Mouse (Mus musculus) adrenal gland, postnatal 14 days (tissue): ENCODE results near the gene Sf3b1. TPM values are rescaled to one million over a fixed set of nuclear protein-coding genes. Genes with fewer than 3 reads are reported as not detected.
"Not testable (repeated sequence)": the region's sequence is repeated elsewhere in the genome, so short reads cannot be mapped to it uniquely, and the experiment has no call there.

ENCODE experiments used
- DNase-seq: peaks from one replicate; pipeline ENCODE4 v3.0.0; 2021; ENCODE audit warnings: mixed read lengths
- long read RNA-seq, 2 experiments: library from polyadenylated mRNA; stranded (forward); transcript quantifications; one replicate each; pipeline ENCODE4 v2.0.0; 2021
- total RNA-seq: library from RNA; stranded (reverse); gene quantifications from 2 replicates; pipeline ENCODE4 v1.2.3, GENCODE M21; 2021

The Sf3b1 gene
- 124 and 145 TPM in 2 replicates for total RNA-seq
- long read RNA-seq, experiment 1, full-length matches to known transcripts, result 67 of 102 reads
- long read RNA-seq, experiment 1, partial matches to known transcripts, result 17 of 102 reads
- long read RNA-seq, experiment 1, other reads (novel, unspliced or antisense), result 18 of 102 reads
- long read RNA-seq, experiment 2, full-length matches to known transcripts, result 48 of 79 reads
- long read RNA-seq, experiment 2, partial matches to known transcripts, result 14 of 79 reads
- long read RNA-seq, experiment 2, other reads (novel, unspliced or antisense), result 17 of 79 reads

DNA sequence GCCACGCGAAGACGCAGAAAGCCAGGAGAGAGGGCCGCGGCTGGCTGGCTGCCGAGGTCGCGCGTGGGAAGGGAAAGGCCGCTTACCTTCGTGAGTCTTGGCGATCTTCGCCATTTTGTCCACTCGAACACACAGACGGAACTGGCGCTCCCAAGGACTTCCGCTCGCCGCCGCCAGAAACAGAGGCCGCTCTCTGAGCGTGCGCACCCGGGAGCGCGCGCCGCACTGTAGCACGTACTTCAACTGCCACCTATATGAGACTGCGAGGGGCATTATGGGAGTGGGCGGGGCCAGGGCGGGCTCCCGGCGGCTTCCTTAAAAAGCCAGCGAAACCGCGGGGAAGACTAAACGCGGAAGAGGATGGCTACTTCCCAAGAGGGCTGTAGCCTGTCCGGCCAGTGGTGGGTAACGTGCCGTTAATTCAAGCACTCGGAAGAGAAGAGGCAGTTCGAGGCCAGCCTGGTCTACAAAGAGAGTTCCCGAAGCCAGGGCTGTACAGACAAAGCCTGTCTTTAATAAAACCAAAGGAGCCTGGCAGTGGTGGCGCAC lies at the start of gene Sf3b1:
Gene Sf3b1 (minus strand): TSS at position 229 of the 549 bp plus-strand sequence.
- DNase-seq, result peak; percentile 97

DNA sequence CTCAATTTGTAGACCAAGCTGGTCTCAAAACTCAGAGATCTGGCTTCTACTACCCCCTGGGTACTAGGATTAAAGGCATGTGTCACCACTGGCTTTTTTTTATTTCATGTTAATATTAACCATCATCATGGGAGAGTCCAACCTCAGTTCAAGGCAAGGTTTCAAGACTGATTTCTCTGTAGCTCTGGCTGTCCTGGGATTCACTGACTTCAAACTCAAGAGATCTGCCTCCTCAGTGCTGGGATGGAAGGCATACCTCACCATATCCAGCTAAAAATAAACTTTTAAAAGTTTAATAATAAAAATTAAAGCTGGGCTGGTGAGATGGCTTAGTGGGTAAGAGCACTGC lies 49.1 kb upstream of the Sf3b1 start:
- no peak for DNase-seq

DNA sequence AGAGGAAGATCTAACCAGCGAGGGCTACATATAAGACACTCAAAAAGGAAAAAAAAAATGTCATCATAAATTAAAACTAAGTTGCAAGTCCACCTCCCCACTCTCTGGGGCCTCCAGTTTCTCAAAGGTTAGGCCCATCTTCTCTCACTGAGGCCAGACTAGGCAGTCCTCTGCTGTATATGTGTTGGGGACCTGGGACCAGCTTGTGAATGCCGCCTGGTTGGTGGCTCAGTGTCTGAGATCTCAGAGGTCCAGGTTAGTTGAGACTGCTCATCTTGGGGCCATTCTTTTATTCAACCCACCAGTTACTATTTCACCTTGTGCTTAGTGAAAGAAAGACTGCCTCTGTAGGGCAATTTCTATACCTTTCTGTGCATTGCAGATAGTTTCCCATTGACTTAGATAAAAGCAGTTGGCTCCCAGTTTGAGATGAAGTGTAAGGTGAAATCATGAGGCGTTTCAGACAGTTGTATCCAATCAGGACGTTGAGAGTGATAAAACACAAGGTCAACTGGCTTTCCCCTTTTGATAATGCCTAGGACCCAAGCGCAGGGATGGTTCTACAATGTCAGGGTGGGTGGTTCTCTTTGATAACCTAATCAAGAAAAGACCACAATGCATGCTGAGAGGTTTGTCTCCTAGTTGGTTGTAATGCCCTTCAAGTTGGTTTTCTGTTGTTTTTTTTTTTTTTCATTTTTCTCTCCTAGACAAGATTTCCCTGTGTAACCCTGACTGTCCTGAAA lies 48.5 kb upstream of the Sf3b1 start:
- no peak for DNase-seq

DNA sequence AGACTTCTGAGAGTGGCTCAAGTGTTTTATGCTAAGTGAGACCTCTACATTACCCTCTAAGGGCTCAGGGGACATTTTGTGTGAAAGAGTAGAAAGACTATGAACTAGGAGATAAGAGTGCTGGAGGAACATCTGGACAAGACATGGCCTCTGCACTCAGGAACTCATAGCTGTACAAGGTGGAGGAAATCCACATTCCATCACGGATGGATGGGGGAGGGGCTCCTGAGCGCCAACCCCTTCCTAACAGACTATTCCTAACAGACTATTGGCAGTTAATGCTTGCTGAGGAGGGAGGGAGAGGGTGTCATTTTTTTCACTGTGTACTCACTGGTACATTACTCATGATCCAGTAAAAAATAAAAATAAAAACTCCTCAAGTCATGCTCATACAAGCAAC lies 47.5 kb upstream of the Sf3b1 start:
- no peak for DNase-seq

DNA sequence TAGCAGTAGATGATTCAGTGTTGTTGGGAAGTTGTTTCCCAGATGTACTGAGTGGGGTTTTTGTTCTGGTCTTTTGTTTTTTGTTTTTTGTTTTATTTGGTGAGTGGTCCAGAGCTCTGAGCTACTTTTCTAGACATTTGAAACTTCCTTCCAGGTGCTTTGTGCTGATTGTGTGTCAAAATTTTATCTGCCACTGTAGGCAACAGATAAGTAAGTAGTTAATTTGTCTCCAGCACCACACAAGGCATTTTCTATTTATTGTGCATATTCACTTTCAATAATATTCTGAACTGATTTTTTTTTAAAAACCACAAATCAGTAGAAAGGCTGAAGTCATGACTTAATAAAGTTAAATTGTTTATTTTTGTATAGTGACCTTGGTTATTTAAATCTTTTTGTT lies 45.0 kb upstream of the Sf3b1 start:
- not testable (repeated sequence) for DNase-seq

DNA sequence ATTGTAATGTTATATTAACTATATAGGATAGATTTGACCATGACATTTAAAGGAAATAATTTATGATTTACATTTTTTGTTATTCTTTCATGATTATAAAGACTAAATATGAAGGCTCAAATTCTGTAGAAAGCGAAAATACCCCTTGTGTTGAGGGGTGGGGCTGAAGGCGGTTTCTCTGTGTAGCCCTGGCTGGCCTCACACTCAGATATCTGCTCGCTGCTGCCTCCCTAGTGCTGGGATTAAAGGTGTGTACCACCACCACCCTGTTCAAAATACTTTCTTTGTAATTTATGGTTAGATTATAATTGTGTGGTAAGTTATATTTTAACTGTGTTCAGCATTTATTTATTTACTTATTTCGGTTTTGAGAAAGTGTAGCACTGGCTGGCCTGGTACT lies 34.5 kb upstream of the Sf3b1 start:
- DNase-seq, result no peak

DNA sequence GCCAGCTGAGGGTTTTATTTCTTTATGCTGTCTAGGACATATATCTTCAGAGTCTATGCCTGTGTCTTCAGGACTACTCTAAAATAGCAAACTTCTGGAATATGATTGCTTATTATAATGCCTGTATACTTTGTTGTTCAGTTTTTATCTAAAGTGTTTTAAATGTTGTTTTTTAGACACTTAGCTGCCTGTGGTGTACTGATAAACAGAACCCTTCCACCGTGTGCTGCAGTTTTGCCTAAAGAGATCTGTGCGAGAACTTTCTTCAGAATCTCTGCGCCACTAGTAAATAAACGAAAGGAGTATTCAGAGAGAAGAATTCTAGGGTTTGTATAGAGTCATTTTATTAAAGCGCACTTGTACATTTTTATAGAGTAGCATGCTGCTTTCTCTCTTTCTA lies 33.8 kb upstream of the Sf3b1 start:
- no peak for DNase-seq

DNA sequence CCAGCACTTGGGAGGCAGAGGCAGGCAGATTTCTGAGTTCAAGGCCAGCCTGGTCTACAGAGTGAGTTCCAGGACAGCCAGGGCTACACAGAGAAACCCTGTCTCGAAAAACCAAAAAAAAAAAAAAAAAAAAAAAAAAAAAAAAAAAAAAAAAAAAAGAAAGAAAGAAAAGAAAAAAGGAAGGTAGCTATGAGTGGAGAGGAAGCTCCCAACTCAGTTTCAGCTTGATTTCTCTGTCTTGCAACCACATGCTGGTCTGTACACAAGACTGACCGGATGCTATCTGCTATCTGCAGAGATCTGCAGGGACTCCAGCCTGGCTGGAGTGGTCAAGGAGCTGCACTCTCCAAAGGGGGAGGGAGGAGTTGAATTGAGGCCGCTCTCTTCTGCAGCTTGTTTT lies 31.1 kb upstream of the Sf3b1 start:
- DNase-seq, result not testable (repeated sequence)

DNA sequence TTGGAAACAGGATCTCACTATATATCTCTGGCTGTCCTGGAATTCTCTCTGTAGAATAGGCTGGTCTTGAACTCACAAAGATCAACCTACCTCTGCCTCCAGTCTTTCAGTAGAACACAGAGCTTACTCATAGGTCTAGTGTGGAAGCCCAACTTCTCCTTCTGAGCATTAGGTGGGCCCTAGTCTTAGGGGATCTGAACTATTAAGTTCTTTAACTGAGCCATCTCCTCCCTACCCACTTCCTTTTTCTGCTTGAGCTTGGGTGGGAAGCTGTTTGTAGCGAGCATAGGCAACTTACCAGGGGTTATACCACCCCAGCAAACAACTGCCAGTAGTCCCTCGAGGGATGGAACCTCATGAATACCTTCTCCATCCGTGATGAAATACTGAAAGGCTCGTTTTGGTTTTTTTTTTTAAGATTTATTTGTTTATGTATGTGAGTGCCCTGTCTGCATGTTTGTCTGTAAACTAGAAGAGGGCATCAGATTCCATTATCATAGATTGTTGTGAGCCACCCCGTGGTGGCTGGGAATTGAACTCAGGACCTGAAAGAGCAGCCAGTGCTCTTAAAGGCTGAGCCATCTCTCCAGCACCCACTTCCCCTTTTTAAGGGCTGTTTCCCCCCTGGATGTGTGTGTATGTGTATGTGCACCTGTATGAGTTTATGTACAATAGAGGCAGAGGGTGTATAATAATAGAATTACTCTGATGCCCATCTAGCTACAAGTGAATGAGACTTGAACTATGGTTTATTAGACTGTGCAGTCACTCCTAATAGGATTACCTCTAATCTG lies 28.2 kb upstream of the Sf3b1 start:
- no peak for DNase-seq

DNA sequence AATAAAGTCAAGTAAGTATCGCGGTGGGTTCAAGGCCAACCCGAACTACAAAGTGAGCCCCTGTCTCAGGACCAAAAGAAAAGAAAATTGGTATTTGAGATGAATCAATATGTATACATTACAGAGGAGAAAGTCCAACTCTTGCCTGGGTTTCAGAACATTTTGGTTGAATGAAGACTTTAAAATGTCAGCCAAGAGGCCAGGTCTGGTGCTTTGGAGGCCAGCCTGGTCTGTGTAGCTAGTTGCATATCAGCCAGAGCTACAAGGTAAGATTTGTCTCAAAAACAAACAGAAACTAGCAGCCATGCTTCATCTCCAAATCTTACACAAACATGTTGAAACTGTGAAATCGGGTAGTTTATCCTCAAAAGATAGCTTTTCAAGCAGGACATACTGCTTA lies 26.3 kb upstream of the Sf3b1 start:
- no peak for DNase-seq

GRCm38 (mm10) chr1:55053005-55053404 lies 25.7 kb upstream of the Sf3b1 start:
- DNase-seq, result peak; percentile 90

DNA sequence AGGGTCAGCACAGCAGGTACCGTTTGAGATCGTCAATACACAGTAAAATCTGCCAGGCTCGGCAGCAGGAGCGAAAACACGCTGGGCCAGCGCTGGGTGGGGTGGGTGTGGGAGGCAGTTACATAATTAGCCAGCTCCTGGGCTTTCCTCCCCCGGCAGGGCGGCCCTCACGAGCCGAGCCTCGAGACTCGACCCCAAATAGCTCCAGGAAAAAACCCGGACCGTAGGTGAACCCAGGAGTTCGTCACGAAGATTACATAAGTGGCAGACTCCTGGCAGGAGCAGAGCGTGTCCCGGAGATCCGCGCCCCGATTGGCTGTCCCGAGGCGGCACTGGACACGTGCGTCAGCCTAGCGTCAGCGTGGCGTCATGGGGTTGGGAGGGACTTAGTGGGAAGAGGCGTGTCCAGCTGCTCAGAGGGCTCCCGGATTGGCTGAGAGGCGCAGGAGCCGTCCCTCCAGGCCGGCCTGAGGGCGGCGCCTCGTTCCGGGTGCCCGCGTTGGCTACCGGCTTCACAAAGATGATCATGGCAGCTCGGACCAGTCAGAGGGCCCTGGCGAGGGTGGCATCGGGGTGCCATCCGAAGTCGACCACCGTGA lies 25.2 kb upstream of the Sf3b1 start, which contains the start of gene Coq10b:
Gene Coq10b (plus strand): TSS at position 416 of the 599 bp plus-strand sequence.
- peak; percentile 100 for DNase-seq

DNA sequence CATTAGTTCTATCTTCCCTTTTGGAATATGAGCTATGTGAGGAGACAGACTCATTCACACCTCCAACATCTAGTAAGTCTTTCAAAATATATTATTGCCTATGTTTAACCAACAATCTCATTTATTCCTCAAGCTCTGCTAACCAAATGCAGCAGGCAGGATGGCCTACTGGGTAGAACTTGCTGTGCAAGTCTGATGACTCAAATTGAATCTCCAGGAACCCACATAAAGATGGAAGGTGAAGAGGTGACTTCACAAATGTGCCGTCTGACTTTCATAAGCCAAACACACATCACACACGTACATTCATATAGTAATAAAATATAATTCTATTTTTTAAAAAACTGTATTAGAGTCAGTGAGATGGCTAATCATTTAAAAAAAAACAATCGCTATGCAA lies 24.4 kb upstream of the Sf3b1 start:
- DNase-seq, result no peak

DNA sequence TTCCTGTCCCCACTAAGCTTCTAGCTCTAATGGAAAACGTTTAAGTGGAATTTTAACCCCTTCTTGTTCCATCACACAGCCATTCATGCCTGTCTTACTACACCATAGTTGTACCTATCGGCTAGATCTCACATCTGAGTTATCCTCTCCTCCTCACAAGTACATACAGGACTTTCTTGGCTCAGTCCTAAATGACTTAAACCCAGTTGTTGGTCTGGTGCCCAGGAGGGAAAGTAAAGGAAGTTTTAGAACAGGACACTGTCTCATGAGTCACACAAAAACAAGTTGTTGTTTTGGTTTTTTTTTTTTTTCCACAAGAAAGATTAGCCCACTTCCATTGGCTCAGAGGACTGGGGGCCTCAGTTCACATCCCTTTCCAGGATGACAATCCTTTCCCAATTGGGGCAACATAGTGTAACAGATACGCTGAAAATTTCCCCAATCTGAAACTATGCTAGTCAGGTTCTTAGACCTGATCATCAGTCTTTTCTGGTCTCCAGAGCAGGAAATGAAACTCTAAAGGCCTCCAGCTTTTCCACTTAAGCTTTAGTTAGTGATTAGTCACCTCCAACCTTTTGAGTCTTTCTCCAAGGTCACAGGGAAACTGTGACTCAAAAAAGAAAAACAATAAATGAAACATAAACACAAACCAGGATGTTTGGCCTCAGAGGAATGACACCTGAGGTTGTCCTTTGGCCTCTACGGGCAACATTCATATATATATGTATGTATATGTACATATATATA lies 21.7 kb upstream of the Sf3b1 start:
- DNase-seq, result no peak

DNA sequence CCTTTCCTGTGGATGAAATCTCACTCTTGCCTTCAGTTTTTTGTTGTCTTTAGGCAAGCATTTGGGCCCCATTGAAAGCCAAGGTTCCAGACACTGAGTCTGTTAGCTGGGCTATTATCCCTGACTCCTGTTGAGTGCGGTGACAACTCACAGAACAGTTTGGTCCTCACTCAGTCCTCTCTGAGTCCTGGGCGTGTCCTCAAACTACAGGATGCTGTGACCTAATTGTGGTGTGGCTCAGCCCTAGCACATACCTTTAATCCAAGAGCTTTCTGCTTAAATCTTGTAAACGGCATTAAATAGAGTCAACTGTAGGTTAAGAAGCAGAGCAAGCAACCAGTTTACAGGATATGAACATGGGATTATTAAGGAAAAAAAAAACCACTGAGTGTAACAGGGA lies 15.9 kb upstream of the Sf3b1 start:
- no peak for DNase-seq

DNA sequence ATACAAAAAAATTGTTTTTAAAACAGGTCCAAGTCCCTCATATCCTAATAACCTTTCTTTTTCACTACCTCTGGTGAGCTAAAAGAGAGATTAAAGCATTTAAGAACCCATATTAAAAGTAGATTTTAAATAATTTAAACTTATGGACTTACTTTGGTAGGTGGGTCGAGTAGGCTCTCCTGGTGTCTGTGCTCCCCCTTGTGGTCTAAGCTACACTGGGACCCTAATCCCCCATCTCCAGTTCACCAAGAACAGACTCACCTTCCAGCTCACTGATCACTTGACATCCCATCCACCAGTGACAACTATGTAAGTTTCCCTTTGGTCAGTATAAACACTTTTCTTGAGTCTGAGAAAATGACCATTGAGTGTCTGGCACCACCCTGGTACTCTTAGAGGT lies 15.0 kb upstream of the Sf3b1 start:
- DNase-seq, result no peak

DNA sequence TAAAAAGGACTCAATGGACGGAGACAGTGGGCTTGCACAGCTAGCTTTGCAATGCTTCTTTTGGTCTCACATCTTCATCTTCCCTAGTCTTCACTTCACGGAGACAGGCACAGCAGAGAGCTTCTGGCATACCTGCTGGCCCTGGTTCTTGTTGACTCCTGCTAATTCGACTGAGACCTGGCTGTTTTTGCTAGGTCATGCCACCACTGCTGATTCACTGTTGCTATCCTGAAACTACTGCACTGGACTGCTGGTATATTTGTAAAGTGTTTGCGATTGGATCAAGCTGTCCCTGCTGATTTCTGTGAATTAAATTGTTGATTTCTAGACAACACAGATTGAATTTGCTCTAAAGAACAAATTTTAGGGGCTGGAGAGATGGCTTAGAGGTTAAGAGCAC lies 14.4 kb upstream of the Sf3b1 start:
- DNase-seq, result no peak

DNA sequence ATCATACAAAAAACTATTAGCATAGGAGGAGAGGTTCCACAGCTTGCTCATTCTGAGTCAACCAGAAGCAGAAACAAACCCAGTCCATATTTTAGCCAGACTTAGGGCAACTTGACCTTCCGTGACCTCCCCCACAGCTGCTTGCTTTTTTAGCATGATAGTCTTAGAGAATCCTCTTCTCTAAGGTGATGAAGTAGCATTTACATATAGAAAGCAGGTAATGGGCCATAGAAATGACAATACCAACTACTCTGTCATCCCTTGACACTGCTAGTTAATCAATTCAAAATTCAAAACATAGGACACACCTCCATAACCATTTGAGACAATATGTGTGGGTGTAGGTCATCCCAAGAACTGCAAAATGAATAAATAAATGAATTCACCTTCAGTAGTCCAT lies 12.7 kb upstream of the Sf3b1 start:
- DNase-seq, result no peak

DNA sequence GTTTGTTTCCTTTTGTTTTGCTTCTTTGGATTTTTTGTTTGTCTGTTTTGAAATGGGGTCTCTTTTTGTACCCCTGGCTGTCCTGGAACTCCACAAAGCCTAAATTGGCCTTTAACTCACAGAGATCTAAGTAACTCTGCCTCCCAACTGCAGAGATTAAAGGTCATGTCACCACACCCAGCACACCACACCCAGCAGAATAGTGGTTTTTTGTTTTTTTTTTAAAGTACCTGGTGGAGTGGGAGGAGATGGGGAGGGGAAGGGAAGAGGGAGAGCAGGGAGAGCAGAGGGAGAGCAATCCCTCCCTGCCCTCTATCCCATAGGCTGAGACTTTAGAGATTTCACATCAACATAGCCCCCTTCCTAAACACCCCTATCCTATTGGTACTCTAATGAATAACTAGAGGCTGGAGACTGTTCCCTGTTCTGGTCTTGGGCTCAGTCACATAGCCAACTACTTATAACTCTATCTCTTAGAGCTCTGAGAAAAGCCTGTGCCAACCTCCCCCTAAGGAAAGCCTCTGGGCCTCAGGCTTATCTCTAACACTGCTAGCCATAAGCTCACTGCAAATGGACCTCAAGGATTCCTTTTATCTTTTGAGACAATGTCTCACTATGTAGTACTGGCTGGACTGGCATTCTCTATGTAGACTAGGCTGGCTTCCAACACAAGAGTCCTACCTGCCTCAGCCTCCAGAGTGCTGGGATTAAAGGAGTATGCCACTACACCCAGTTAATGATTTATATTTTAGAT lies 3.9 kb upstream of the Sf3b1 start:
- DNase-seq, result no peak

- DNase-seq, result no peak
Observed at GRCm38 (mm10) chr1:55029446-55029845, 2.2 kb upstream of the Sf3b1 start.
